Mouse (Mus musculus) neural tube, embryonic 10.5 days (tissue): ENCODE data around the gene Rbpjl.

Source experiments
- DNase-seq: peaks from one replicate; pipeline ENCODE4 v3.0.0-alpha.2; 2017; ENCODE audit warnings: low spot score; ENCODE audit errors: extremely low spot score

Rbpjl gene

GRCm38 (mm10) chr2:164402906-164403305 is at the start of gene Rbpjl:
Rbpjl (plus strand) TSS chr2:164403141.
- peak; percentile 84 for DNase-seq

- no peak for DNase-seq
These were observed 49.6 kb upstream of the Rbpjl start for GRCm38 (mm10) chr2:164353356-164353755.

GRCm38 (mm10) chr2:164356177-164356967 is 46.6 kb upstream of the Rbpjl start:
- DNase-seq: no peak

GRCm38 (mm10) chr2:164358373-164358772 is 44.6 kb upstream of the Rbpjl start:
- DNase-seq: no peak

GRCm38 (mm10) chr2:164359031-164359430 is 43.9 kb upstream of the Rbpjl start:
- no peak for DNase-seq

- no peak for DNase-seq
These were observed 43.3 kb upstream of the Rbpjl start for GRCm38 (mm10) chr2:164359668-164360067.

- no peak for DNase-seq
These were observed 41.8 kb upstream of the Rbpjl start for GRCm38 (mm10) chr2:164360974-164361657.

GRCm38 (mm10) chr2:164366947-164367346 is 36.0 kb upstream of the Rbpjl start:
- DNase-seq: no peak

GRCm38 (mm10) chr2:164368620-164369105 is 34.3 kb upstream of the Rbpjl start:
- no peak for DNase-seq

GRCm38 (mm10) chr2:164371371-164371770 is 31.6 kb upstream of the Rbpjl start:
- DNase-seq: no peak

GRCm38 (mm10) chr2:164372408-164373053 is 30.4 kb upstream of the Rbpjl start:
- no peak for DNase-seq

GRCm38 (mm10) chr2:164373187-164373586 is 29.8 kb upstream of the Rbpjl start:
- DNase-seq: no peak

- no peak for DNase-seq
These were observed 25.2 kb upstream of the Rbpjl start for GRCm38 (mm10) chr2:164377478-164378426.

- no peak for DNase-seq
These were observed 21.2 kb upstream of the Rbpjl start for GRCm38 (mm10) chr2:164381726-164382125.

- DNase-seq: no peak
These were observed 20.0 kb upstream of the Rbpjl start for GRCm38 (mm10) chr2:164382971-164383370.

GRCm38 (mm10) chr2:164383656-164384399 is 19.1 kb upstream of the Rbpjl start:
- no peak for DNase-seq

GRCm38 (mm10) chr2:164385927-164386763 is 16.8 kb upstream of the Rbpjl start:
- DNase-seq: peak; percentile 67

GRCm38 (mm10) chr2:164386953-164387352 is 16.0 kb upstream of the Rbpjl start:
- DNase-seq: peak; percentile 38

- DNase-seq: peak; percentile 59
These were observed 13.9 kb upstream of the Rbpjl start, which contains the start of gene Slpi for GRCm38 (mm10) chr2:164389020-164389419. Slpi (minus strand) TSS chr2:164389095.
